Mouse (Mus musculus): ENCODE data around the gene B3gnt4. TPM values are rescaled to one million over a fixed set of nuclear protein-coding genes. Genes with fewer than 3 reads are reported as not detected.
"Not testable (repeated sequence)": the region's sequence is repeated elsewhere in the genome, so short reads cannot be mapped to it uniquely, and the experiment has no call there.

Gene B3gnt4
- polyA plus RNA-seq, 1 experiment from 2014 or later = 2.3 TPM

DNA sequence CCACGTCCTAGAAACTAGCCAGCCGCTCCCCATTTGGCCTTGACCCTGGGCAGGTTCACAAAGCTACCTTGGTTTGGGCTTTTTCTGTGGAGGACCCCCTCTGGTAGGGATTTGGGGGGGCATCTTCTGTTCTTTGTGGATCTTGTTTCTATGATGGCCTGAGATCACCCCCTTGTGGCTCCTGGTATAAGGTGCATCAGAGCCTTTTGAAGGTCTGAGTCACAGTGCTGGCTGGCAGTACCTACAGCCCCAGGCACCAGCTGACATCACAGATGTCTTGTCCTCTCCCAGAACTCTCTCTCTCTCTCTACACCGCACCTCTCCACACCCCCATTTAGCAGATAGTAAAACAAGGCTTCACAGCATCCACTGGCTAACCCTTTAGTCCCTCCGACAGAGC, 10.5 kb upstream of the B3gnt4 start:
- no peaks in the 10 kb centered on the region; the same call in 1 of the 2 replicates for H3K4me1 ChIP-seq (ENCODE audit: control insufficient read depth, insufficient read depth, low read length)
- H3K4me2 ChIP-seq (ENCODE audit: low read length) = no peak overlapping the region
- H3K9ac ChIP-seq (ENCODE audit: low read length) = no peak overlapping the region
- no peaks in the 10 kb centered on the region for H3K36me3 ChIP-seq (ENCODE audit: control insufficient read depth, insufficient read depth, low read length)
- no peak overlapping the region for H3K27ac ChIP-seq (ENCODE audit: low read depth, low read length)
- H3K4me3 ChIP-seq (ENCODE audit: low read depth, low read length) = no peak overlapping the region
- DNase-seq (ENCODE audit: low spot score) = peak; percentile 50
- no peak for ATAC-seq
- no peaks in the 10 kb centered on the region for H3K27me3 ChIP-seq (replicated peaks; ENCODE audit: control insufficient read depth, insufficient read depth, low read length)
- 43% methylated on average over 4 of the region's 4 CpGs for WGBS
- H3K9me3 ChIP-seq (replicated peaks; ENCODE audit: control insufficient read depth, low read length) = no peaks in the 10 kb centered on the region

DNA sequence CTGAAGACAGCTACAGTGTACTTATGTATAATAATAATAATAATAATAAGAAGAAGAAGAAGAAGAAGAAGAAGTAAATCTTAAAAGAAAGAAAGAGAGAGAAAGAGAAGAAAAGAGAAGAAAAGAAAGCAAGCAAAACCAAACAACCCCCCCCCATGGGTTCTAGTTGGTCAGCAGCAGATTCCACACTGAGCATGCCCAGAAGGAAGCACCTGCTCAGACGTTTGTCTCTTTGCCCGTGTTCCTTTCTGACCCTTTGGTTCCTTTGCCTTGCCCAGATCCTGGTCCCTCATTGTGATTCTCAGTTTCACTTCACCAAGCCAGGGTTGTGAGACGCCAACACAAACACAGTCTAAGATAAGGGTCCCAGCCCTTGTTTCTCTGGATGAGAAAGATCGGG, 8.3 kb upstream of the B3gnt4 start:
- no peaks in the 10 kb centered on the region for H3K36me3 ChIP-seq (ENCODE audit: control insufficient read depth, insufficient read depth, low read length)
- no peak for DNase-seq (ENCODE audit: low spot score)
- no peak for ATAC-seq
- no peaks in the 10 kb centered on the region for H3K9me3 ChIP-seq (replicated peaks; ENCODE audit: control insufficient read depth, low read length)
- H3K27me3 ChIP-seq (replicated peaks; ENCODE audit: control insufficient read depth, insufficient read depth, low read length) = no peaks in the 10 kb centered on the region
- no peak overlapping the region for H3K9ac ChIP-seq (ENCODE audit: low read length)
- no peak overlapping the region for H3K4me3 ChIP-seq (ENCODE audit: low read depth, low read length)
- WGBS = 88% methylated on average over 4 of the region's 4 CpGs
- no peak overlapping the region for H3K27ac ChIP-seq (ENCODE audit: low read depth, low read length)
- no peaks in the 10 kb centered on the region; the same call in 1 of the 2 replicates for H3K4me1 ChIP-seq (ENCODE audit: control insufficient read depth, insufficient read depth, low read length)
- no peak overlapping the region for H3K4me2 ChIP-seq (ENCODE audit: low read length)

DNA sequence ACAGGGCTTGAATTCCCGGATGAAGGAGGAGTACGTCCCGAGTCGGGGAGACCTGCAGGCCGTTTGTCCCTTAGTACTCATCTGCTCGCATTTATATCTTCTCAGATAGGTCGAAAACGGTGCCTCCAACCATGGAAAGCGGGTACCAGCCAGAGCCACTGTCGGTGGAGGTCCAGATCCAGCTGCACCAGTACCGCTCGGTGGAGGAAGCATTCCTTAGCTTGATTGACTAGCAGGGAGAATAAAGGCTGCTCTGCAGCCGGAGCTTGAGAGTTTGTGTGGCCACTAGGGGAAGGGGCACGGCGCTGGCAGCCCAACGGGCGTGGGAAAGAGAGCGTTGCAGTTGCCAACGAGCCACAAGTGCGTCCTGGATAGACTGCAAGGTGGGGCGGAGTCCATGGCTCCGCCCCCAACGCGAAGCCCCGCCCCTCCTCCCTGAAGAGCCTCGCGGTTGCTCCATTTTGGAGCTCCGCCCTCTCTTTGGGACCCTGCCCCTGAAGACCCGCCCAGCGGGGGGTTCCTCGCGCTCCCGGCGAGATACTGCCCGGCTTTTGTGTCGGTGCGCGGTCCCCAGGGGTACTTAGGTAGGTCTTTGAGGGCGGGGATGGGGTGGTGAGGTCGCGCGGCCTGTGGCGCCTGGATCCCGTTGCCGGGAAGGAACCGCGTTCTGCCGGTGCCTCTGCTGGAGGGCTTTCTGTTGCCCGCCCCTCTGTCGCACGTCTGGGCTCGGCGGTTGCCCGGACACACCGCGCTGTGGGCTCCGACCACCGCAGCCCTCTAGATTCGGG, 2.1 kb upstream of the B3gnt4 start:
- H3K27me3 ChIP-seq (replicated peaks; ENCODE audit: control insufficient read depth, insufficient read depth, low read length) = no peaks in the 10 kb centered on the region
- H3K27ac ChIP-seq (ENCODE audit: low read depth, low read length) = no peak overlapping the region; the same call in 1 of the 2 replicates
- WGBS = 1% methylated on average over 57 of the region's 59 CpGs
- peaks cover 22% of the 10 kb centered on the region for H3K36me3 ChIP-seq (ENCODE audit: control insufficient read depth, insufficient read depth, low read length)
- peak overlapping the region; percentile 68 for H3K9ac ChIP-seq (ENCODE audit: low read length)
- H3K9me3 ChIP-seq (replicated peaks; ENCODE audit: control insufficient read depth, low read length) = no peaks in the 10 kb centered on the region
- peak overlapping the region; percentile 81 for H3K4me2 ChIP-seq (ENCODE audit: low read length)
- DNase-seq (ENCODE audit: low spot score) (peak; percentile 97), ATAC-seq (peak; percentile 95)
- peak overlapping the region; percentile 56 for H3K4me3 ChIP-seq (ENCODE audit: low read depth, low read length)
- peaks cover 4% of the 10 kb centered on the region for H3K4me1 ChIP-seq (ENCODE audit: control insufficient read depth, insufficient read depth, low read length)

DNA sequence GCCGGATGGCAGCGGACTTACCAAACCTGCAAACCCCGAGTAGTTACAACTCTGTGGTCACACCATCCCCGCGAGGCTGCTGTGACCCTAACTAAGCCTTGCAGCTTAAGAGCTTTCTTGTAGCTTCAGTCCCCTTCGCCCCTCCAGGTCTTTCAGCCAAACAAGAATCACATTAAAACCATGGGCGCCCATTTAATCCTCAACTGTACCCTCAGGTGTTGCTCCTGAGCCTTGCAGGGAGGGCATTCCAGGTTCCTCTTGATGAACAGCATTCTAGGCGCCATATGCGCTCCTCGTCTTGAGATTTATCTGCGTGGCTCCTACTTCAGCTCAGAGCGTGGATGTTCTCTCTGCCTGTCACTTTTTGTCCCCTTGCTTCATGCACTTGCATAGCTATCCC, 1.3 kb upstream of the B3gnt4 start:
- Histone ChIP-seq H3K4me2 (ENCODE audit: low read length) (peak overlapping the region; percentile 81), H3K4me3 (ENCODE audit: low read depth, low read length) (peak overlapping the region; percentile 56), H3K27ac (ENCODE audit: low read depth, low read length) (no peak overlapping the region), H3K9ac (ENCODE audit: low read length) (peak overlapping the region; percentile 68), H3K36me3 (ENCODE audit: control insufficient read depth, insufficient read depth, low read length) (peaks cover 22% of the 10 kb centered on the region), H3K4me1 (ENCODE audit: control insufficient read depth, insufficient read depth, low read length) (peaks cover 4% of the 10 kb centered on the region), H3K9me3 (replicated peaks; ENCODE audit: control insufficient read depth, low read length) (no peaks in the 10 kb centered on the region), H3K27me3 (replicated peaks; ENCODE audit: control insufficient read depth, insufficient read depth, low read length) (no peaks in the 10 kb centered on the region)
- 6% methylated on average over 12 of the region's 12 CpGs for WGBS
- ATAC-seq = no peak
- DNase-seq (ENCODE audit: low spot score) = peak; percentile 21

DNA sequence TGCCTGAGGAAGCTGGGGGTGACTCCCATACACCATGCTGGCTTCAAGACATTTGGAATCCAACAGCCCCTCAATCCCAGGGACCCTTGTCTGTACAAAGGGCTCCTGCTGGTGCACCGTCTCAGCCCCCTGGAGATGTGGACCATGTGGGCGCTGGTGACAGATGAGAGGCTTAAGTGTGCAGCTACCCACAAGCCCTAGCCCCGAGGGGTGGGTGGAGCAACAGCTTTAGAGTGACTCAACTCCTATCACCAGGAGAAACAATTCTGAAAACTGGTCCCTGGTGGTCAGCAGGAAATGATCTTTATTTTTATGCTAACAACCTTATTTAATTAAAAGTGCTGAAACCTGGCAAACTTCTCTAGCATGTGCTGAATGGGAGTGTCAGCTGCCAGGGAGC, 1.2 kb downstream of the B3gnt4 start:
- not testable (repeated sequence) for H3K27me3 ChIP-seq (replicated peaks; ENCODE audit: control insufficient read depth, insufficient read depth, low read length); H3K27ac ChIP-seq (ENCODE audit: low read depth, low read length); H3K4me2 ChIP-seq (ENCODE audit: low read length); H3K4me1 ChIP-seq (ENCODE audit: control insufficient read depth, insufficient read depth, low read length); DNase-seq (ENCODE audit: low spot score); H3K9ac ChIP-seq (ENCODE audit: low read length); H3K4me3 ChIP-seq (ENCODE audit: low read depth, low read length); H3K9me3 ChIP-seq (replicated peaks; ENCODE audit: control insufficient read depth, low read length); ATAC-seq
- peaks cover 46% of the 10 kb centered on the region for H3K36me3 ChIP-seq (ENCODE audit: control insufficient read depth, insufficient read depth, low read length)
- 70% methylated on average over 3 of the region's 3 CpGs for WGBS

DNA sequence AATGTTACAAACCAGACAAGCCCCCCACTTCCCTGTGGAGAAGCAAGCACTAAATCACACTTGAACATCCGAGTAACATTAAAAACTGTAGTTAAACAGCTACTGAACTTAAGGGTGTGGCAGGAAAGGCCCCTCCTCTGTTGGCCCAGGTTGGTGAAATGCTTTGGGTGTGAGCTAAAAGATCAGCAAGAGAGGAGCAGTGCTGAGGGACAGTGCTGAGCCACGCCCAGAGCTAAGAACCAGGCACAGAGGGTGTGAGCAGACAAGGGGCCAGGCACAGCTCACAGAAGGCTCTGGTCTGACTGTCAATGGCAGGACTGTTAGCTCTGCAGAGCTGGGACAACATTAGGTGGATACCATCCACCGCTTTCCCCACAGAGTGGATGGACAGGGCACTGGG, 1.8 kb downstream of the B3gnt4 start:
- DNase-seq (ENCODE audit: low spot score) = no peak
- ATAC-seq = no peak

DNA sequence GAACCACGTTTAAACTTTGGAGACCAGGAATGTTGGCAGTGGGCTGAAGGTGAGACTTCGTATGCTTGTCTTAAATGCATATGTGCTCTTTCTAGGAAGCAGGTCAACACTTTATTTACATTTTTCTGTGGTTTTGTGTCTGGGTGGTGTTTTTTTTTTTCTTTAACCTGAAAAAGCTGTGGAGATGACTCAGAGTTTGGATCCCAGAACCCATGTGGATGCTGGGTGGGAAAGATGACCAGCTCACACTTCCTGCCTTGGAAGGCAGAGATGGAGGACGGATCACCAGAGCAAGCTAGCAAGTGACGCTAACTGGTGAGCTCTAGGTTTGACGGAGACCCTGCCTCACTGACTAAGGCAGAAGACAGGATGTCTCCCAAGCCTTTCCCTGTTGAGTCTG, 4.6 kb downstream of the B3gnt4 start:
- H3K4me3 ChIP-seq (ENCODE audit: low read depth, low read length) = no peak overlapping the region
- H3K36me3 ChIP-seq (ENCODE audit: control insufficient read depth, insufficient read depth, low read length) = peaks cover 81% of the 10 kb centered on the region
- ATAC-seq (no peak), DNase-seq (ENCODE audit: low spot score) (no peak)
- no peak overlapping the region for H3K4me2 ChIP-seq (ENCODE audit: low read length)
- no peaks in the 10 kb centered on the region for H3K27me3 ChIP-seq (replicated peaks; ENCODE audit: control insufficient read depth, insufficient read depth, low read length)
- no peak overlapping the region for H3K9ac ChIP-seq (ENCODE audit: low read length)
- H3K4me1 ChIP-seq (ENCODE audit: control insufficient read depth, insufficient read depth, low read length) = no peaks in the 10 kb centered on the region
- H3K9me3 ChIP-seq (replicated peaks; ENCODE audit: control insufficient read depth, low read length) = no peaks in the 10 kb centered on the region
- no peak overlapping the region for H3K27ac ChIP-seq (ENCODE audit: low read depth, low read length)
- 94% methylated on average over 5 of the region's 5 CpGs for WGBS

More for the DNA sequence above, 1.8 kb downstream of the B3gnt4 start:
- H3K4me2 ChIP-seq (ENCODE audit: low read length) = no peak overlapping the region
- no peaks in the 10 kb centered on the region for H3K27me3 ChIP-seq (replicated peaks; ENCODE audit: control insufficient read depth, insufficient read depth, low read length)
- peaks cover 53% of the 10 kb centered on the region for H3K36me3 ChIP-seq (ENCODE audit: control insufficient read depth, insufficient read depth, low read length)
- peaks cover 4% of the 10 kb centered on the region for H3K4me1 ChIP-seq (ENCODE audit: control insufficient read depth, insufficient read depth, low read length)
- H3K9me3 ChIP-seq (replicated peaks; ENCODE audit: control insufficient read depth, low read length) = no peaks in the 10 kb centered on the region
- no peak overlapping the region for H3K27ac ChIP-seq (ENCODE audit: low read depth, low read length)
- H3K9ac ChIP-seq (ENCODE audit: low read length) = no peak overlapping the region
- 80% methylated on average over 3 of the region's 3 CpGs for WGBS
- no peak overlapping the region for H3K4me3 ChIP-seq (ENCODE audit: low read depth, low read length)

DNA sequence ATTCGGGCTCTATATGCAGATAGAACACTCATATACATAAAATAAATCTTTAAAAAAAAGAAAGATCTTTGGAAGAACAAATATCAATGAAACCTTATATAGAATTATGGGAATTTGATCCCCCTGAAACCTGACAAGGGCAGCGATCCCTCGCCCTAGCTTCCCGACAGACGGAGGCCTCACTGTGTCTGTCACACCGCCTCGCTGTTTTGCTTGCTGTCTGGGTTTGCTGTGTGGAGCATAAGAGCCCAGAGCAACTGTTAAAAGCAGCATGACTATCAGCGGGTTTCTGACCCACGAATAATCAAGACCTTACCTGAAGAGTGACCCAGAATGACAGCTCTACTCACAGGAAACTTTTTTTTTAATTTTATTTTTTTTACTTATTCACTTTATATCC, 10.4 kb downstream of the B3gnt4 start:
- H3K4me2 ChIP-seq (ENCODE audit: low read length) = no peak overlapping the region
- H3K4me3 ChIP-seq (ENCODE audit: low read depth, low read length) = no peak overlapping the region
- ATAC-seq (no peak), DNase-seq (ENCODE audit: low spot score) (no peak)
- no peak overlapping the region for H3K27ac ChIP-seq (ENCODE audit: low read depth, low read length)
- peaks cover 45% of the 10 kb centered on the region for H3K36me3 ChIP-seq (ENCODE audit: control insufficient read depth, insufficient read depth, low read length)
- no peaks in the 10 kb centered on the region for H3K9me3 ChIP-seq (replicated peaks; ENCODE audit: control insufficient read depth, low read length)
- WGBS = 88% methylated on average over 9 of the region's 9 CpGs
- no peak overlapping the region for H3K9ac ChIP-seq (ENCODE audit: low read length)
- H3K27me3 ChIP-seq (replicated peaks; ENCODE audit: control insufficient read depth, insufficient read depth, low read length) = no peaks in the 10 kb centered on the region
- H3K4me1 ChIP-seq (ENCODE audit: control insufficient read depth, insufficient read depth, low read length) = peaks cover 10% of the 10 kb centered on the region

DNA sequence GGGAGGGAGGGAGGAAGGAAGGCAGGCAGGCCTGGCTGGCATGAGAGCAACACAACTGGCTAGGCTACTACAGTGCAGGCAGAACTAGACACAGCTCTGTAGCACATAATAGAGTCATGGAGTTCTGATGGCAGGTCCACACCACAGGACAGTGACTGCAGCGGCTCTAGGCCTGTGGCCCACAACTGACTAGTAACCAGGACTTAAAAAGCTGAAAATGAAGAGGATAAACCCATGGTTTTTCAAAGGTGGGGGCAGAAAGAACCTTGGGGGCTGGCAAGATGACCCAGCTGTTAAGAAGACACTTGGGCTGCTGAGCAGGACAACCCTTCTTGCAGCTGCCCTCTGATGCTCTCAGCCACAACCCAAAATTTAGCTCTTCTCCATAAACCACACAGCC, 11.4 kb downstream of the B3gnt4 start:
- Histone ChIP-seq H3K36me3 (ENCODE audit: control insufficient read depth, insufficient read depth, low read length) (peaks cover 36% of the 10 kb centered on the region), H3K27me3 (replicated peaks; ENCODE audit: control insufficient read depth, insufficient read depth, low read length) (no peaks in the 10 kb centered on the region), H3K4me2 (ENCODE audit: low read length) (no peak overlapping the region), H3K4me3 (ENCODE audit: low read depth, low read length) (no peak overlapping the region), H3K27ac (ENCODE audit: low read depth, low read length) (no peak overlapping the region), H3K9me3 (replicated peaks; ENCODE audit: control insufficient read depth, low read length) (no peaks in the 10 kb centered on the region), H3K4me1 (ENCODE audit: control insufficient read depth, insufficient read depth, low read length) (peaks cover 10% of the 10 kb centered on the region), H3K9ac (ENCODE audit: low read length) (no peak overlapping the region)
- DNase-seq (ENCODE audit: low spot score) (no peak), ATAC-seq (no peak)
- WGBS = 81% methylated on average over 1 of the region's 1 CpGs

Measured in forebrain, embryonic 14.5 days (tissue).